Mouse (Mus musculus) embryonic fibroblast, embryonic 13.5 days (primary cell): Measurements from ENCODE around the gene Elovl2. TPM values are rescaled to one million over a fixed set of nuclear protein-coding genes. Genes with fewer than 3 reads are reported as not detected.
"Not testable (repeated sequence)": the region's sequence is repeated elsewhere in the genome, so short reads cannot be mapped to it uniquely, and the experiment has no call there.

ENCODE experiments used
- H3K27ac ChIP-seq: 2 replicates; pipeline ENCODE4 v1.5.1; 2012; ENCODE audit warnings: low read length, control low read depth, inconsistent platforms; ENCODE audit not compliant: insufficient read depth
- H3K4me1 ChIP-seq: 2 replicates; pipeline ENCODE4 v1.6.1; 2011; ENCODE audit warnings: low read length; ENCODE audit not compliant: control insufficient read depth, insufficient read depth
- H3K4me3 ChIP-seq: 2 replicates; pipeline ENCODE4 v1.5.1; 2011; ENCODE audit warnings: mild to moderate bottlenecking, control low read depth, low read length; ENCODE audit not compliant: insufficient read depth
- CTCF ChIP-seq: IDR thresholded peaks from 2 replicates; pipeline ENCODE4 v1.5.1; 2011; ENCODE audit warnings: mild to moderate bottlenecking, control low read depth, low read length, moderate library complexity, borderline replicate concordance; ENCODE audit not compliant: insufficient read depth
- POLR2A ChIP-seq: IDR thresholded peaks from 2 replicates; pipeline ENCODE4 v1.6.1; 2011; ENCODE audit warnings: low read depth, mild to moderate bottlenecking, control low read depth, low read length, moderate library complexity
- polyA plus RNA-seq: library from polyadenylated mRNA; stranded (reverse); fragments of >200 nt; gene quantifications from 2 replicates; pipeline ENCODE4 v1.2.4, GENCODE M21; 2011; ENCODE audit warnings: low read depth; ENCODE audit not compliant: missing spikeins, insufficient read length

The Elovl2 gene
- polyA plus RNA-seq, 1 experiment = 0.14 TPM

DNA sequence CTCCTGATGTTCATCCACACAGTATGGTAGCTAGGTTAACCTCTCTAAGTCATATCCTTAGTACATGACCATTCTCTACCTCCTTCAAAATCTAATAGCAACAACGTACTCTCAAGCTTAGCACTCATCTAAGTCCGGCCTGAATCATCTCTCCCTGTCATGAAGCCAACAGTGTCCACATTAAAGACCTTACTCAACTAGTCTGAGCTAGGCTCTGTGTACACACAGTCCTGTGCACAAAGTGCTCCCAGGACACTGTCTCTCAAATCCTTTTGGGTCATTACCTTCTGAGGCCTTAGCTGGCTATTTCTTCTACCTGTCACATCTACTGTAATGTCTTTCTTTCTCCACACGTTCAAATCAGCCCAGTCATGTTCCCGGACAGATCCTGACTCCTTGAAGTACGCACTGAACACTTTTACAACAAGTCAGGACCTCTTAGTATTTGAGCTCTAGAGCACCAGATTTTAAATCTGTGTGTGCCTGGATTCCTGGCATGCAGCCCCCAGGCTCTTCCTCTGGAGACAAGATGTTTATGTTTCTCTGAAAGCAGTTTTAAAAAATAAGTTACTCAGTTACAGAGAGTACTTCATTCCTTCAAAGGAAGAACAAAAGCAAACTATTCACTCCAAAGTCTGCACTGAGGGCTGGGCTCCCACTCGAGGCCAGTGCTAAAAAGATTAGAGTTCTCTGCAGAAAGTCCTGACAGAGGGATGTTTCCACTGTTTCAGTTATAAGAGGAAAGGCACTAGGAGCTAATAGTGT, 7.5 kb downstream of the Elovl2 start:
- Histone ChIP-seq H3K27ac (no peak overlapping the region), H3K4me3 (no peak overlapping the region), H3K4me1 (no peaks in the 10 kb centered on the region)
- TF ChIP-seq CTCF = no peak
- no peak for TF ChIP-seq POLR2A

DNA sequence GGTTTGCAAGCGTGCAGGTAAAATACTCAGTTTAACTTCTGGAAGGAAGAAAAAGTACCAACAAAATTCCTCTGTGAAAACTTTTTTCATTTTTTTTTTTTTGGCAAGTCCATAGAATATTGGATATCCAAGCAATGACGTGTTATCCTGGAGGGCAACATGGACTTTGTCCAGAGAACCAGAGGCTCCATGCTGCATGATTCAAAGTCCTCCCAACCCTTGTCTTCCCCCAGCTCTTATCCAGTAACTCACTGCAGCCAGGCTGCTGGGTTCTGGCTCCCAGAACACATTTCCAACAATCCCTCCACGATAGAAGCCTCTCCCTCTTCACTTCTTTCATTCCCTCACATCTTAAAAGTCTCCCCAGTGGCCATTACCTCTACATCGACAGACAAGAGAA, 8.9 kb downstream of the Elovl2 start:
- TF ChIP-seq POLR2A = no peak
- no peak for TF ChIP-seq CTCF
- Histone ChIP-seq H3K4me1 (no peaks in the 10 kb centered on the region), H3K27ac (no peak overlapping the region), H3K4me3 (no peak overlapping the region)

DNA sequence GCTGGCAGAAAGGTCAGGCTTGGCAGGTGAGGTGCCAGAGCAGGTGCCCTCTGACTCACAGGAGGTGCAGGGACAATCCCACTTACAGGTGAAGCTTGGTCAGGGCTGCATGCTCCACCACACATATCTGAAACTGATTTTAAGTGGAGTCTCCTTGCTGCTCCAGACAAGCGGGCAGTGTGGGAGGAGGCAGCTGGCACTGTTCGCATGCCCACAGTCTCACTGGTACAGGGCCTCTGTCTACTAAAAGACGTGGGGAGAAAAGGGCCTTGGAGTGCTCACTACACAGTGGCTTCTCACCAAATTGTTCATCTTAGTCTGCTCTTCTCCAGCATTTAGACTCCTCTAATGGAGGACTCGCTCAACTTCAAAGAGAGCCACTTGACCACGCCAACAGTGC, 14.0 kb downstream of the Elovl2 start:
- Histone ChIP-seq H3K27ac (no peak overlapping the region), H3K4me3 (no peak overlapping the region), H3K4me1 (no peaks in the 10 kb centered on the region)
- no peak for TF ChIP-seq POLR2A
- no peak for TF ChIP-seq CTCF

DNA sequence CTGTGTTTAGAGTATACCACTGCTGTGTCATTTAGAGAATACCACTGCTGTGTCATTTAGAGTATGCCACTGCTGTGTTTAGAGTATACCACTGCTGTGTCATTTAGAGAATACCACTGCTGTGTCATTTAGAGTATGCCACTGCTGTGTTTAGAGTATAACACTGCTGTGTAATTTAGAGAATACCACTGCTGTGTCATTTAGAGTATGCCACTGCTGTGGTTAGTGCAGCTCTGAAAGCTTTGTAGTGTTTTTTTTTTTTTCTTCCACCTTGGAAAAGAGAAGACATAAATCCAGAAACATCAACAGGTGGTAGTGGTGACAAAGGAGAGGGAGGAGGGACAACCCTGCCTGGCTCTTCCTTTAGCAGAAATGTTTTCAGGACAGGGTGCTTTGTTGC, 14.6 kb downstream of the Elovl2 start:
- not testable (repeated sequence) for H3K4me3 ChIP-seq, H3K4me1 ChIP-seq, H3K27ac ChIP-seq

- Histone ChIP-seq H3K27ac (no peak overlapping the region), H3K4me3 (no peak overlapping the region), H3K4me1 (no peaks in the 10 kb centered on the region)
- TF ChIP-seq POLR2A (no peak), CTCF (no peak)
Observed at GRCm38 (mm10) chr13:41203691-41204090, 16.5 kb downstream of the Elovl2 start.

GRCm38 (mm10) chr13:41203289-41203688, 16.9 kb downstream of the Elovl2 start:
- Histone ChIP-seq H3K4me3 (no peak overlapping the region), H3K27ac (no peak overlapping the region), H3K4me1 (no peaks in the 10 kb centered on the region)
- no peak for TF ChIP-seq CTCF
- no peak for TF ChIP-seq POLR2A

GRCm38 (mm10) chr13:41200861-41201260, 19.3 kb downstream of the Elovl2 start:
- TF ChIP-seq CTCF (no peak), POLR2A (no peak)
- H3K4me1 ChIP-seq = no peaks in the 10 kb centered on the region
- no peak overlapping the region for H3K27ac ChIP-seq
- H3K4me3 ChIP-seq = no peak overlapping the region

GRCm38 (mm10) chr13:41195640-41196333, 24.4 kb downstream of the Elovl2 start:
- H3K4me1 ChIP-seq = no peaks in the 10 kb centered on the region
- H3K27ac ChIP-seq = no peak overlapping the region
- no peak overlapping the region for H3K4me3 ChIP-seq
- TF ChIP-seq CTCF = no peak
- TF ChIP-seq POLR2A = no peak

GRCm38 (mm10) chr13:41187886-41188285, 32.3 kb downstream of the Elovl2 start:
- TF ChIP-seq CTCF = no peak
- no peak for TF ChIP-seq POLR2A
- Histone ChIP-seq H3K4me1 (no peaks in the 10 kb centered on the region), H3K27ac (no peak overlapping the region), H3K4me3 (no peak overlapping the region)

GRCm38 (mm10) chr13:41158426-41158825, 61.8 kb downstream of the Elovl2 start:
- Histone ChIP-seq H3K4me1 (no peaks in the 10 kb centered on the region), H3K27ac (no peak overlapping the region), H3K4me3 (no peak overlapping the region)
- TF ChIP-seq POLR2A (no peak), CTCF (no peak)
